Mouse (Mus musculus): Measurements from ENCODE around the gene Zfp169. TPM values are rescaled to one million over a fixed set of nuclear protein-coding genes. Genes with fewer than 3 reads are reported as not detected.

The Zfp169 gene
- polyA plus RNA-seq, 1 experiment: 9.3 TPM

DNA sequence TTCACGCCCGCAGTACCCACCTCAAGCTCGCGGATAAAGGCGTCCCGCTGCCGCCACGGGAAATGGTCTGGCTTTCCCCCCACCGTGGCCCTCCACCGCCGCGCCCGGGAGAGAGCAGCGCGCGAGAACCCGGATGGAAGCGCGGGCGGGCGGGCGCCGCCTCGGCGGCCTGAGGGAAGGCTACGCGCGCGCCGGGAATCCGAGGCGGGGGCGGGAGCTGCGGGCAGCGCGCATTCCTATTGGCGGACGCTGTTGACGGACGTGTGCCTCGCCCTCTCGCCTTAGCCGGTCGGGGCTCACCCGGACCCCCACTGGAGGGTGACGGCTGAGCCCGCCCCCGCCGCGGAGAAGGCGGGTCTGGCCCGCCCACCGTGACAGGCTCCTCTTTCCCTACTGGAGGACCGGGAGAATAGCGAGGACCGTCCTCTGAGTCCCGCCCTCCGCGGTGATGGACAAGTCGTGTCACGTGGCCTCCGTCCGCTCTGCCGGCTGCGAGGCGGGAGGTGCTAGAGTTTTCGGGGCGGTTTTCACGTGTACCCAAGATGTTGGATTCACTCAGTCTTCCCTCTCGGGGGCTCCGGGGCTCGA lies 33.2 kb upstream of the Zfp169 start:
- TF ChIP-seq CTCF (IDR thresholded peaks at IDR 0.05; ENCODE audit: borderline replicate concordance, insufficient read depth, low read length) (no peak), POLR2A (IDR thresholded peaks at IDR 0.05; ENCODE audit: low read depth, low read length) (peak; percentile 74)
- H3K27ac ChIP-seq (ENCODE audit: insufficient read depth, low read length): peak overlapping the region; percentile 99
- H3K4me3 ChIP-seq (ENCODE audit: insufficient read depth, low read length): peak overlapping the region; percentile 76
- H3K4me1 ChIP-seq (ENCODE audit: control insufficient read depth, insufficient read depth, low read length): peaks cover 7% of the 10 kb centered on the region; the same call in 1 of the 2 replicates

DNA sequence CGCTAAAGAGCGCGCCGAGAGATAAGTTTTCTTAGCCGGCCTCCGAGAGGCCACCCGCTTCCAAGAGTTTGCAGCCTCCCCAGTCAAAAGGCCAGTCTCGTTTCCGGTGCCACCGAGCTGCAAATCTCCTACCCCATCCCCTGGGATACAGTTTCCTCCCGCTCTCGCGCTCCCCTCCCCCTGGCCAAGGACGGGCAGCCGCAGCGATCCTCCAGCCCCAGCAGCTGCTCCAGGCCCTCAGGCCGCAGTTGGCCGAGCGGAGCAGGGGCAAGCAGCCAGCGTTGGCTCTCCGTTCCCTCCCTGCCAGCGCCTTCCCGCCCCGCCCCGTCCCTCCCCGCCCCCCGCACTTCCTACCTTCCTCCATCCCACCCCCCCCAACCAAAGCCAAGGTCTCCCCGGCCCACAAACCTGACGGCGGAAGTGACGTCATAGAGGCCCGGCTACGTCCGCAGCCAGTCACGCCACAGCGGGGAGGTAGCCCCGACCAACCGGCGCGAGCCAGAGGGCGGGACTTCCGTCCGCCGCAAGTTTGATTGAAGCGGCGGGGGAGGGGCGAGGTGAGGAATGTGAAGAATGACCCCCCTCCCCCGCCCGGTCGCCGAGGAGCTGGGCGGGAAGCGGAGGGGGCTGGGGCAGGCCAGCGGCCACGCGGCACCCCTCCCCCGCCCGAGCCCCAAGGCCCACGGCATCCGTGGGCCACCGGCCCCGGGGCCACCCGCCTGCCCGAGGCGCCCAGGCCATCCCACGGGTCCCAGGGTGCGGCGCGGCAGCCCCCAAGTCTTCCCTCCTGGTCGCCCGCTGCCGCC lies 32.4 kb upstream of the Zfp169 start:
- TF ChIP-seq POLR2A (IDR thresholded peaks at IDR 0.05; ENCODE audit: low read depth, low read length) (peak; percentile 76), CTCF (IDR thresholded peaks at IDR 0.05; ENCODE audit: borderline replicate concordance, insufficient read depth, low read length) (no peak)
- H3K27ac ChIP-seq (ENCODE audit: insufficient read depth, low read length): peak overlapping the region; percentile 99
- H3K4me3 ChIP-seq (ENCODE audit: insufficient read depth, low read length): peak overlapping the region; percentile 99
- peaks cover 10% of the 10 kb centered on the region for H3K4me1 ChIP-seq (ENCODE audit: control insufficient read depth, insufficient read depth, low read length)

DNA sequence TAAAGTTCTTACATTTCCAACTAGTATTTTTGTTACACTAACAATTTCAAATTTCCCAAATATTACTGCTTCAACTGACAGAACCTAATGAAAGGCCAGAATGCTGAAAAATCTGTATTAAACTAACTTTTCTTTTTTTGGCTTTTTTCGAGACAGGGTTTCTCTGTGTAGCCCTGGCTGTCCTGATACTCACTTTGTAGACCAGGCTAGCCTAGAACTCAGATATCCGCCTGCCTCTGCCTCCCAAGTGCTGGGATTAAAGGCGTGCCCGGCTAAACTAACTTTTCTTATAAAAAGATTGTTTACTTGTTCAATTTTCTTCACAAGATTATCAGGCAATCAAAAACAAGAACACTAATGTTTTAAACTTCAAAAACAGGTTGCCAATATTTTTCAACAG lies 31.6 kb upstream of the Zfp169 start:
- H3K27ac ChIP-seq (ENCODE audit: insufficient read depth, low read length): peak overlapping the region; percentile 69
- no peak for TF ChIP-seq POLR2A (IDR thresholded peaks at IDR 0.05; ENCODE audit: low read depth, low read length)
- no peak for TF ChIP-seq CTCF (IDR thresholded peaks at IDR 0.05; ENCODE audit: borderline replicate concordance, insufficient read depth, low read length)

DNA sequence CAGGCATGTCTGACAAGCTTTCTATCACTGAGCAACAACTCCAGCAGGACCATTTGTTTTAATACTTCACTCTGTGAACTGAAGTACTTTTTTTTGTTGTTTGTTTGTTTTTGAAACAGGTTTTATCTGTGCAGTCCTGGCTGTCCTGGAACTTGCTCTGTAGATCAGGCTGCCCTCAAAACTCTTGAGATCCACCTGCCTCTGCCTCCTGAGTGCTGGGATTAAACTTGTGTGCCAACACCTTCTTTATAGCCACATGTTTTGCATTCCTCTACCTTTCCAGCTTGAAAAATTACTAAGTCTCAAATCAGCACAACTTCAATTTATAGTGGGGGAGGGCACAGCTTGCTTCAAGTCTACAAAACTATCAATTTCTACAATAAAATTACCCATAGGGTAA lies 31.1 kb upstream of the Zfp169 start:
- no peak overlapping the region for H3K27ac ChIP-seq (ENCODE audit: insufficient read depth, low read length)
- no peak for TF ChIP-seq POLR2A (IDR thresholded peaks at IDR 0.05; ENCODE audit: low read depth, low read length)
- no peak for TF ChIP-seq CTCF (IDR thresholded peaks at IDR 0.05; ENCODE audit: borderline replicate concordance, insufficient read depth, low read length)
- peak overlapping the region; percentile 57 for H3K4me3 ChIP-seq (ENCODE audit: insufficient read depth, low read length)

More for the DNA sequence above, 31.6 kb upstream of the Zfp169 start:
- Histone ChIP-seq H3K4me3 (ENCODE audit: insufficient read depth, low read length) (peak overlapping the region; percentile 99), H3K4me1 (ENCODE audit: control insufficient read depth, insufficient read depth, low read length) (peaks cover 13% of the 10 kb centered on the region)

DNA sequence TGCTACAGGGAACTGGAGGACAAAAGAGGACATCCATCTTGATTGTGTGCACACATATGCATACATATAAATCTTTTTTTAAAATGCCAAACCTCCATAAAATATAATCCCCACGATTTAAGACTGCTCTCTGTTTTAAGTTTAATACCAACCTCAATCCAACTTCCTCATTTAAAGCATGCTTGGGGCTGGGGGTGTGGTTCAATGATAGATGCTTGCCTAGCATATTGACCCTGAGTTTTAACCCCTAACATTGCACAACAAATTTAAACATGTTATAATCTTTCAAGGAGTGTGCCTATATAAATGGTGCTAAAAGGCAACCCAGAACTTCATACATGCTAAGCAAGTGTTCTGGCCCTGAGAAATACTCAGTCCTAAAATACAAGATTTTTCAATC lies 27.2 kb upstream of the Zfp169 start:
- Histone ChIP-seq H3K4me1 (ENCODE audit: control insufficient read depth, insufficient read depth, low read length) (peaks cover 12% of the 10 kb centered on the region), H3K27ac (ENCODE audit: insufficient read depth, low read length) (no peak overlapping the region), H3K4me3 (ENCODE audit: insufficient read depth, low read length) (no peak overlapping the region)
- TF ChIP-seq POLR2A (IDR thresholded peaks at IDR 0.05; ENCODE audit: low read depth, low read length) (no peak), CTCF (IDR thresholded peaks at IDR 0.05; ENCODE audit: borderline replicate concordance, insufficient read depth, low read length) (no peak)

More for the DNA sequence above, 31.1 kb upstream of the Zfp169 start:
- H3K4me1 ChIP-seq (ENCODE audit: control insufficient read depth, insufficient read depth, low read length): peaks cover 17% of the 10 kb centered on the region

DNA sequence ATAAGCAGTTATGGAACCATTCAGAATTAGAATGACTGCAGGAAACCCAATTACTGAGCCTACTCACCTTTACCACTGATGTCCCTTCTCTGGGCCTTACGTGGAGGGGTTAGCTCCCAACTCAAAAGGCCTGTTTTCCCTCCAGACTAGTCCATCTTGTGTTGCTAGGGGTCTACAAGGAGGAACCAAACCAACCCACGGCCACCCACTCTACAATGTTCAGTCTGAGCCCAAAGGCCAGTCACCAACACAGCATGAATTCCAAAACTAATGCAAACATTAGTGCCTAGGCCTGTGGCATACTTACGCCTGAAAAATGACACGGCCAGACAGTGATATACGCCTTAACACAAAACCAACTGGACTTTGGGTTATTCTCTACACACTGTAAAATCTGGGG lies 20.2 kb upstream of the Zfp169 start:
- Histone ChIP-seq H3K4me1 (ENCODE audit: control insufficient read depth, insufficient read depth, low read length) (no peaks in the 10 kb centered on the region), H3K4me3 (ENCODE audit: insufficient read depth, low read length) (no peak overlapping the region), H3K27ac (ENCODE audit: insufficient read depth, low read length) (peak overlapping the region; percentile 3; the same call in 1 of the 2 replicates)
- TF ChIP-seq POLR2A (IDR thresholded peaks at IDR 0.05; ENCODE audit: low read depth, low read length) (no peak), CTCF (IDR thresholded peaks at IDR 0.05; ENCODE audit: borderline replicate concordance, insufficient read depth, low read length) (no peak)

DNA sequence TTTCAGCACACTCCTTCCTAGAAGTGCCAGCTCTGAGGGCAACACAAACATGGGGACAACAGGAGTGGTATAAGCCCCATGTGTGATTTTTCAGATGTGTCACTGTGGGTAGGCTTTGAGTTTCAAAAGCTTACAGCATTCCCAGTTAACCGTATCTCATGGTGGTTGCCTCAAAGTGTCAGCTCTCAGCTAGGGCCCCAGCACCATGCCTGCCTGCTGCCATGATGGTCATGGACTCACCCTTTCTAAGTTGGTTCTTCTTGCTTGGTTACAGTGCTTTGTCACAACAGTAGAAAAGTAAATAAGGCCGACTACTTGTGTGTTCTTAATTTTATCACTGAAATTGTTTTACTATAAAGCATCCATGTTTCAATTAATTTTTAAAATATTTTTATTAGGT lies 18.2 kb upstream of the Zfp169 start:
- TF ChIP-seq POLR2A (IDR thresholded peaks at IDR 0.05; ENCODE audit: low read depth, low read length): no peak
- no peak for TF ChIP-seq CTCF (IDR thresholded peaks at IDR 0.05; ENCODE audit: borderline replicate concordance, insufficient read depth, low read length)
- Histone ChIP-seq H3K27ac (ENCODE audit: insufficient read depth, low read length) (no peak overlapping the region), H3K4me1 (ENCODE audit: control insufficient read depth, insufficient read depth, low read length) (no peaks in the 10 kb centered on the region), H3K4me3 (ENCODE audit: insufficient read depth, low read length) (no peak overlapping the region)

DNA sequence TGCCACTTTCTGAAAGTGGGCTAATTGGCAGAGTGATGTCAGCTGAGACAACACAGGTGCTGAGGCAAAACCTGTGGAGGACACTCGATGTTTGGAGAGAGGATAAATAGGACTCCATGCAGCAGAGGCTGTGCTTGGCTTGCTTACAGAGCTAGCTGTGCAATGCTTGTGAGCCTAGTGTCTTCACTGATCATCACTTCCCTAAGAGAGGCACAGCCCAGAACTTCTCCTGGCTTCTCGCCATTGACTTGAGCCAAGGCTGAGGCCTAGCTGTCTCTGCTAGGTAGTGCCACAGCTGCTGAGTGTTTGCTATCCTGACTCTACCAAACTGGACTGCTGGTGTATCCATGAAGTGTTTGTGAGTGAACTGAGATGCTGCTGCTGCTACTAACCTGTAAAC lies 17.4 kb upstream of the Zfp169 start:
- TF ChIP-seq POLR2A (IDR thresholded peaks at IDR 0.05; ENCODE audit: low read depth, low read length) (no peak), CTCF (IDR thresholded peaks at IDR 0.05; ENCODE audit: borderline replicate concordance, insufficient read depth, low read length) (no peak)
- Histone ChIP-seq H3K4me1 (ENCODE audit: control insufficient read depth, insufficient read depth, low read length) (no peaks in the 10 kb centered on the region), H3K4me3 (ENCODE audit: insufficient read depth, low read length) (no peak overlapping the region), H3K27ac (ENCODE audit: insufficient read depth, low read length) (no peak overlapping the region)

DNA sequence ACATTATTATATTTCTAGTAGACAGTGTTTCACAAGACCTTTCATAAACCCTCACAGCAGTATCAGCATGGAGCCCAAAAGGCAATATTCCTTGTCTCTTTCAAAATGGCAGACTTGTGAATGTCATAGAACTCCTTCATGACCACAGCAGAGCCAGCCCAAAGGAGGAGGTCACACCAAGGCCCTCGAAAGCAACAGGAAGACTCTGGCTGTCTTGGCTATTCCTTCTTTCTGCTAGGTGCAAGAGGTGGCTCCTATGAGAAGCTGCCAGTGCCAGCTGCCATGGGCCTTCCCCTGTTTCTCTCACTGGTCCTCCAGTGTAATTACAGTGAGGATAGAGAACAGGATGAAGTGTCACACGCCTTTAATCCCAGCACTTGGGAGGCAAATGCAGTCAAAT lies 15.8 kb upstream of the Zfp169 start:
- no peaks in the 10 kb centered on the region for H3K4me1 ChIP-seq (ENCODE audit: control insufficient read depth, insufficient read depth, low read length)
- TF ChIP-seq CTCF (IDR thresholded peaks at IDR 0.05; ENCODE audit: borderline replicate concordance, insufficient read depth, low read length) (no peak), POLR2A (IDR thresholded peaks at IDR 0.05; ENCODE audit: low read depth, low read length) (no peak)
- H3K4me3 ChIP-seq (ENCODE audit: insufficient read depth, low read length): no peak overlapping the region
- no peak overlapping the region for H3K27ac ChIP-seq (ENCODE audit: insufficient read depth, low read length)
